Mouse (Mus musculus): ENCODE results near the gene Lrrc63.
"Not testable (repeated sequence)": the region's sequence is repeated elsewhere in the genome, so short reads cannot be mapped to it uniquely, and the experiment has no call there.

Gene Lrrc63

GRCm38 (mm10) chr14:75130501-75131318 is at the start of gene Lrrc63, which contains the start of gene Lcp1:
Gene Lrrc63, minus strand, starts transcription at chr14:75130881.
Gene Lcp1, plus strand, starts transcription at chr14:75131101.
- DNase-seq (ENCODE audit: low read depth in 2 of 2, low spot score in 2 of 2) = peak; percentile 21 to 45

- peak; percentile 68 to 77 for DNase-seq (ENCODE audit: low read depth in 2 of 2, low spot score in 2 of 2)
Measured at GRCm38 (mm10) chr14:75179255-75179963, 48.7 kb upstream of the Lrrc63 start.

- peak in 1 of 2 experiments; percentile 44 for DNase-seq (ENCODE audit: low read depth in 2 of 2, low spot score in 2 of 2)
Measured at GRCm38 (mm10) chr14:75178801-75179211, 48.1 kb upstream of the Lrrc63 start.

- DNase-seq (ENCODE audit: low read depth in 2 of 2, low spot score in 2 of 2) = peak; percentile 33 to 46
Measured at GRCm38 (mm10) chr14:75178384-75178793, 47.7 kb upstream of the Lrrc63 start.

GRCm38 (mm10) chr14:75177400-75177799 is 46.7 kb upstream of the Lrrc63 start:
- no peak for DNase-seq (ENCODE audit: low read depth in 2 of 2, low spot score in 2 of 2)

GRCm38 (mm10) chr14:75176425-75177045 is 45.9 kb upstream of the Lrrc63 start:
- DNase-seq (ENCODE audit: low read depth in 2 of 2, low spot score in 2 of 2) = peak; percentile 58 to 65

- no peak for DNase-seq (ENCODE audit: low read depth in 2 of 2, low spot score in 2 of 2)
Measured at GRCm38 (mm10) chr14:75175781-75176180, 45.1 kb upstream of the Lrrc63 start.

- DNase-seq (ENCODE audit: low read depth in 2 of 2, low spot score in 2 of 2) = no peak
Measured at GRCm38 (mm10) chr14:75174731-75175555, 44.3 kb upstream of the Lrrc63 start.

GRCm38 (mm10) chr14:75174296-75174695 is 43.6 kb upstream of the Lrrc63 start:
- DNase-seq (ENCODE audit: low read depth in 2 of 2, low spot score in 2 of 2) = no peak

GRCm38 (mm10) chr14:75170546-75170945 is 39.9 kb upstream of the Lrrc63 start:
- DNase-seq (ENCODE audit: low read depth in 2 of 2, low spot score in 2 of 2) = no peak

- no peak for DNase-seq (ENCODE audit: low read depth in 2 of 2, low spot score in 2 of 2)
Measured at GRCm38 (mm10) chr14:75168501-75168900, 37.8 kb upstream of the Lrrc63 start.

- DNase-seq (ENCODE audit: low read depth in 2 of 2, low spot score in 2 of 2) = no peak
Measured at GRCm38 (mm10) chr14:75165574-75166131, 35.0 kb upstream of the Lrrc63 start.

- DNase-seq (ENCODE audit: low read depth in 2 of 2, low spot score in 2 of 2) = no peak
Measured at GRCm38 (mm10) chr14:75164345-75164744, 33.7 kb upstream of the Lrrc63 start.

GRCm38 (mm10) chr14:75163866-75164265 is 33.2 kb upstream of the Lrrc63 start:
- no peak for DNase-seq (ENCODE audit: low read depth in 2 of 2, low spot score in 2 of 2)

GRCm38 (mm10) chr14:75159375-75159774 is 28.7 kb upstream of the Lrrc63 start:
- DNase-seq (ENCODE audit: low read depth in 2 of 2, low spot score in 2 of 2) = no peak

- DNase-seq (ENCODE audit: low read depth in 2 of 2, low spot score in 2 of 2) = no peak
Measured at GRCm38 (mm10) chr14:75154481-75154880, 23.8 kb upstream of the Lrrc63 start.

- no peak for DNase-seq (ENCODE audit: low read depth in 2 of 2, low spot score in 2 of 2)
Measured at GRCm38 (mm10) chr14:75151146-75151545, 20.5 kb upstream of the Lrrc63 start.

GRCm38 (mm10) chr14:75150653-75151052 is 20.0 kb upstream of the Lrrc63 start:
- DNase-seq (ENCODE audit: low read depth in 2 of 2, low spot score in 2 of 2) = no peak

- DNase-seq (ENCODE audit: low read depth in 2 of 2, low spot score in 2 of 2) = no peak
Measured at GRCm38 (mm10) chr14:75148229-75148628, 17.5 kb upstream of the Lrrc63 start.

GRCm38 (mm10) chr14:75147706-75148105 is 17.0 kb upstream of the Lrrc63 start:
- DNase-seq (ENCODE audit: low read depth in 2 of 2, low spot score in 2 of 2) = not testable (repeated sequence)
